Mouse (Mus musculus) forebrain, embryonic 11.5 days (tissue): Measurements from ENCODE around the gene BC053393. TPM values are rescaled to one million over a fixed set of nuclear protein-coding genes. Genes with fewer than 3 reads are reported as not detected.

Experiments
- ATAC-seq: fragments of 200-750 bp; cut with Nextera tagmentation; replicated peaks from 2 replicates; pipeline ENCODE4 v1.8.0; 2017; ENCODE audit warnings: moderate TSS enrichment; ENCODE audit not compliant: low FRiP score
- DNase-seq: peaks from one replicate; pipeline ENCODE4 v3.0.0-alpha.2; 2017; ENCODE audit warnings: low spot score
- H3K27ac ChIP-seq: fragments of 300-500 bp; sonication (generic); 2 replicates; pipeline ENCODE4 v1.5.1; 2014; ENCODE audit warnings: low read depth, low read length
- H3K27me3 ChIP-seq: fragments of 300-500 bp; sonication (generic); 2 replicates; pipeline ENCODE4 v1.6.1; 2014; ENCODE audit warnings: mild to moderate bottlenecking, low read length, mixed read lengths; ENCODE audit not compliant: control insufficient read depth, insufficient read depth
- H3K36me3 ChIP-seq: fragments of 300-500 bp; sonication (generic); 2 replicates; pipeline ENCODE4 v1.6.1; 2014; ENCODE audit warnings: mild to moderate bottlenecking, low read length, moderate library complexity, mixed read lengths; ENCODE audit not compliant: control insufficient read depth, insufficient read depth
- H3K4me1 ChIP-seq: fragments of 300-500 bp; sonication (generic); replicated peaks from 2 replicates; pipeline ENCODE4 v1.6.1; 2014; ENCODE audit warnings: low read length, mixed read lengths; ENCODE audit not compliant: control insufficient read depth, insufficient read depth
- H3K4me2 ChIP-seq: fragments of 300-500 bp; sonication (generic); 2 replicates; pipeline ENCODE4 v1.6.1; 2014; ENCODE audit warnings: low read depth, mild to moderate bottlenecking, low read length, moderate library complexity, mixed read lengths; ENCODE audit not compliant: severe bottlenecking
- H3K4me3 ChIP-seq: fragments of 300-500 bp; sonication (generic); 2 replicates; pipeline ENCODE4 v1.5.1; 2014; ENCODE audit warnings: low read depth, low read length
- H3K9ac ChIP-seq: fragments of 300-500 bp; sonication (generic); 2 replicates; pipeline ENCODE4 v1.6.1; 2014; ENCODE audit warnings: low read length
- H3K9me3 ChIP-seq: fragments of 300-500 bp; sonication (generic); 2 replicates; pipeline ENCODE4 v1.6.1; 2016; ENCODE audit warnings: low read length, mixed read lengths; ENCODE audit not compliant: control insufficient read depth
- WGBS: fragments of 180-500 bp; shearing (Covaris S2); extraction: QIAGEN DNeasy Blood & Tissue Kit; methylation state at CpG from one replicate; pipeline ENCODE4 v1.1.7; 2014; 5-methylcytosine and 5-hydroxymethylcytosine counted together
- polyA plus RNA-seq: library from polyadenylated mRNA; unstranded; fragments of >200 nt; fragmentation: Nextera tagmentation; extraction: Ambion mirVana; gene quantifications from 2 replicates; pipeline ENCODE4 v1.2.1, GENCODE M21; 2014

The BC053393 gene
- polyA plus RNA-seq: not detected in 2 replicates

DNA sequence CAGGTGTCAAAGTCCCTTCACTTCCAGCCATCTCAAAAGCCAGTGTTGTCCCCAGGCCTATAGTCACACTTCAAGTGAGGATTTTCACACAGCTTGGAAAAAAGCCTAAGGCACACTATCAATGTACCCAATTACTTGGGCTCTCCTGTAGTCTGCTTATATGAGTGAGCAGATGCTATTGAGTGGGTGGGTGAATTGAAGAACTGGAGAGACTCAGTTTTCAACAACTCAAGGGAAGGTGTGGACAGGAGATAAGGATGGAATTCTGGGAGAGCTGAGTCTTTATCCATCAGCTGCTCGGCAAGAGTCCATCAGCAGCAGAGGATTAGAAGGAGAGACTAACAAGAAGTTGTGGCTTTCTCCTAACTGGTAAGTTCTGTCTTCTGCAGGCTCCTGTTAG lies at the start of gene BC053393:
TSS of gene BC053393 (plus strand) at position 210 of the 400 bp plus-strand sequence.
- ATAC-seq: no peak
- H3K4me3 ChIP-seq: no peak within 1 kb of the TSS
- no peaks in the 10 kb centered on the region for H3K9me3 ChIP-seq
- no peaks in the 10 kb centered on the region for H3K36me3 ChIP-seq
- H3K27me3 ChIP-seq: no peaks in the 10 kb centered on the region
- H3K4me1 ChIP-seq: no peaks in the 10 kb centered on the region
- DNase-seq: no peak
- H3K4me2 ChIP-seq: no peak within 1 kb of the TSS
- H3K9ac ChIP-seq: no peak within 1 kb of the TSS
- 79% methylated on average over 1 of the region's 1 CpGs for WGBS
- H3K27ac ChIP-seq: no peak within 1 kb of the TSS

DNA sequence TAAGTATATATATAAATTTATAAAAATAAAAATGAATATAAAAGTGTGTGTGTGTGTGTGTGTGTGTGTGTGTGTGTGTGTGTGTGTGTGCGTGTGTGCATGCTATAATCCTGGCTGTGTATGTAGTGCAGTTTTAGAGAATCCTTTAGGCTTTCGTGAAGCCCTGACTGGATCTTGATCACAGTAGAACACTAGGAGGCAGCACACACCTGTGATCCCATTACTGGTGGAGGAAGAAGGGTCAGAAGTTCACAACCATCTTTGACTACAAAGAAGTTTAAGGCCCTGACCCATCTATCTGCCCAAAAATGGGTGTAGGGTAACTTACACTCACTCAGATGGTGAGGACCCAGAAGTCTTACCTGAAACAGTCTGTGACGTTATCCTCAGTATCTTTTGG lies 48.6 kb upstream of the BC053393 start:
- no peak overlapping the region for H3K4me2 ChIP-seq
- no peaks in the 10 kb centered on the region for H3K4me1 ChIP-seq
- DNase-seq (no peak), ATAC-seq (no peak)
- H3K36me3 ChIP-seq: no peaks in the 10 kb centered on the region
- 77% methylated on average over 3 of the region's 3 CpGs for WGBS
- H3K4me3 ChIP-seq: no peak overlapping the region
- H3K27ac ChIP-seq: no peak overlapping the region
- H3K27me3 ChIP-seq: no peaks in the 10 kb centered on the region
- no peak overlapping the region for H3K9ac ChIP-seq
- no peaks in the 10 kb centered on the region for H3K9me3 ChIP-seq

DNA sequence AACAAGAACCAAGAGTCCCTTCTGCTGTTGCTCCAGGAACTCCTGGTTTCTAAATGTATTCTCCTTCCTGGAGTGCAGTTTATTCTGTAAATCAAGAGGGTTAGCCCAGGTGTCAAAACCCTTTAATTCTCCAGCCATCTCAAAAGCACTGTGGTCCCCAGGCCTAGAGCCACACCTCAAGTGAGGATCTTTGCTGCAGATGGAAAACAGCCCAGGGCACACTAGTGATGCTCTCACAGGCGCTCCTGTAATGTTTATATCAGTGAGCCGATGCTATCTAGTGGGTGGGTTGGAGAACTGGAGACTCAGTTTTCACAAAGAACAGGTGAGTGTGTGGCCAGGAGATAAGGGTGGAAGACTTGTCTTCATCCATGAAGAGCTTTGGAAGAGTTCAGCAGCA lies 47.4 kb upstream of the BC053393 start, which contains the start of gene Gm12169:
TSS of gene Gm12169 (plus strand) at position 301 of the 400 bp plus-strand sequence.
- Histone ChIP-seq H3K27me3 (no peaks in the 10 kb centered on the region), H3K27ac (no peak within 1 kb of the TSS), H3K4me3 (no peak within 1 kb of the TSS), H3K9me3 (no peaks in the 10 kb centered on the region), H3K9ac (no peak within 1 kb of the TSS), H3K4me1 (no peaks in the 10 kb centered on the region), H3K36me3 (no peaks in the 10 kb centered on the region), H3K4me2 (no peak within 1 kb of the TSS)
- DNase-seq: no peak
- WGBS: 93% methylated on average over 2 of the region's 2 CpGs
- ATAC-seq: no peak

DNA sequence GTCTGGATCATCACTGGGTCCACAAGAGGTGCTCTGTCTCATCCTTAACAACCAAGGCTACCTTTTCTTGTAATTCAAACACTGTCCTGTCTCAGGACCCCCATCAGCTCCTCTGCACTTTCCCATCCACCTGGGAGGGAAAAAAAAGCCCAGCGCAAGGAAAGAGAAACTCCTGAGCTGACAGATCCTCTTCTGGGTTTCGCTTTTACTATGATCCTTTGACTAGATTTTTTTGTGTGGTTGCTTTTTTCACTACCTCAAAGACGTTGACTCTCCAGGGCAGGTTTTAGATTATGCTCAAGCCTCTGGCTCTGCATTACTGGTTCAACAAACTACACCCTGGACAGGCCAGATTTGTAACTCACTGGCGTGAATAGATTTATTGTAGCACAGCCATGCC lies 41.2 kb upstream of the BC053393 start:
- Histone ChIP-seq H3K27ac (no peak overlapping the region), H3K27me3 (no peaks in the 10 kb centered on the region), H3K9ac (no peak overlapping the region), H3K4me2 (no peak overlapping the region), H3K36me3 (no peaks in the 10 kb centered on the region), H3K4me1 (no peaks in the 10 kb centered on the region), H3K4me3 (no peak overlapping the region), H3K9me3 (no peaks in the 10 kb centered on the region)
- WGBS: 73% methylated on average over 4 of the region's 4 CpGs
- ATAC-seq (no peak), DNase-seq (no peak)

DNA sequence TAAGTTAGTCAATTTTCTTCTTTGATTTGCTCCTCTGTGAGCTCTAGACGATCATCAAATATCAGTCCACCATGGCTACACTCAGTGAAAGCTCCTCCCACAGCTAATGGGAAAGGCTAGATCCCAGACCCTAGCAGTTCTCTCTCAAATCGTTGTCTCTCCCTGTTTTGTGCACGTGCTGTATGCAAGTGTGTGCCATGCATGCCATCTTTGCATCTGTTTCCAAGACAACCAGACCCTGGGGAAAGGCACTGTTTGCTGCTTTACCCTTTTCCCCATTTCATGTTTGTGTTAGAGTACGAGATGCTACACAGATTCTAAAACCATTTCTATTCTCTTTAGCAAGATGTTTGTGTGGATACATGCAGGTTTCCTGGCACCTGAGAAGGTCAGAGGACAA lies 34.4 kb upstream of the BC053393 start:
- Histone ChIP-seq H3K27ac (no peak overlapping the region), H3K4me3 (no peak overlapping the region), H3K4me1 (no peaks in the 10 kb centered on the region), H3K9ac (no peak overlapping the region), H3K4me2 (no peak overlapping the region), H3K27me3 (no peaks in the 10 kb centered on the region), H3K9me3 (no peaks in the 10 kb centered on the region), H3K36me3 (no peaks in the 10 kb centered on the region)
- WGBS: 77% methylated on average over 4 of the region's 4 CpGs
- DNase-seq (no peak), ATAC-seq (no peak)

DNA sequence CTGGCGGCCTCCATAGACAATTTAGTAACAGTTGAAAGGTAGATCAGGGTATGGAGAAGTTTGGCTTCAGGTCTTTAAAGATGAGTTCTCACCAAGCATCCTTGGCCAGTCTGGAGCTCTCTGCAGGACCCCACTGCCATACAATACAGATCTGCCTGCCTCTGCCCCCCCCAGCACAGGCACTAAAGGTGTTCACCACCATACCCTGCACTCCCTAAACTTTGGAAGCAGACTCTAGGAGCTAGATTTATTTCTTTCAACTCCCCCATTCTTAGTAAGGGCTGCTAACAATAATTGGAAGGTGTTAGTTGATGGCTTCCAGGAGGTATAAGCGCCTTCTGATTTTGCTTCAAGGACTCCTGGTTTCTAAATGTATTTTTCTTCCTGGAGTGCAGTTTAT lies 27.8 kb upstream of the BC053393 start:
- Histone ChIP-seq H3K9me3 (no peaks in the 10 kb centered on the region), H3K27ac (no peak overlapping the region), H3K4me2 (no peak overlapping the region), H3K4me1 (no peaks in the 10 kb centered on the region), H3K4me3 (no peak overlapping the region), H3K36me3 (no peaks in the 10 kb centered on the region), H3K9ac (no peak overlapping the region), H3K27me3 (no peaks in the 10 kb centered on the region)
- DNase-seq (no peak), ATAC-seq (no peak)
- WGBS: 87% methylated on average over 2 of the region's 2 CpGs

DNA sequence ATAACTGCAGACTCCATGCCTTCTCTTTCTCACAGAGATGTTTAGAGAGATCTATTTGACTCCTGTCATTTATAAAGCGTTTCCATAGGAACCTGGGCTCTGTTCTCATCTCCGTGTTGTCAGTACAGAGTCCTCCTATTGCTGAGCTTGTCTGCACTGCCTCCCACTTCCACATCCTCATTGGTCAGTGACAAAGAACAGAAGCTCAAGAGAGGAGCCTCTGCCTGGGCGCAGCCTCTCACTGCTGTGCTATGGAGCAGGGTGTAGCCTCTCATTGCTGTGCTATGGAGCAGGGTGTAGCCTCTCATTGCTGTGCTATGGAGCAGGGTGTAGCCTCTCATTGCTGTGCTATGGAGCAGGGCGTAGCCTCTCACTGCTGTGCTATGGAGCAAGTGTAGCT lies 21.6 kb upstream of the BC053393 start:
- no peak for ATAC-seq

DNA sequence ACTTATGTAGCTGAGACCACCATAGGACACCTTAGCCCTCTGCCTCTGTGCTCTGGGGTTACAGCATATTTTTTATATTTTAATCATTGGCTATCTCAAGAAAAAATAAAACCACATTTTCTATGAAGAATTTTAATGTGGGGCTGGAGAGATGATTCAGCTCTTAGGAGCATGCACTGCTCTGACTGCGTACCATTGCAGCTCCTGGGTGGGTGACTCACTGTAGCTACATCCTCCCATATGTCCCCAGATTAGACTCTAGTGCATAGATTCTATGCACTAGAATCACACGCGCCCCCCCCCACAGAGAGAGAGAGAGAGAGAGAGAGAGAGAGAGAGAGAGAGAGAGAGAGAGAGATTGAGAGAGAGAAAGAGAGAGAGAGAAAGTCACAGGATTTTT lies 18.6 kb upstream of the BC053393 start:
- H3K27me3 ChIP-seq: no peaks in the 10 kb centered on the region
- DNase-seq (no peak), ATAC-seq (no peak)
- H3K4me1 ChIP-seq: no peaks in the 10 kb centered on the region
- H3K4me3 ChIP-seq: no peak overlapping the region
- no peak overlapping the region for H3K4me2 ChIP-seq
- 93% methylated on average over 3 of the region's 3 CpGs for WGBS
- H3K36me3 ChIP-seq: no peaks in the 10 kb centered on the region
- H3K9ac ChIP-seq: no peak overlapping the region
- no peaks in the 10 kb centered on the region for H3K9me3 ChIP-seq
- no peak overlapping the region for H3K27ac ChIP-seq

More for the DNA sequence above, 21.6 kb upstream of the BC053393 start:
- 87% methylated on average over 4 of the region's 4 CpGs for WGBS
- Histone ChIP-seq H3K4me1 (no peaks in the 10 kb centered on the region), H3K27ac (no peak overlapping the region), H3K4me3 (no peak overlapping the region), H3K27me3 (no peaks in the 10 kb centered on the region), H3K9ac (no peak overlapping the region), H3K36me3 (no peaks in the 10 kb centered on the region), H3K9me3 (no peaks in the 10 kb centered on the region), H3K4me2 (no peak overlapping the region)
- no peak for DNase-seq

DNA sequence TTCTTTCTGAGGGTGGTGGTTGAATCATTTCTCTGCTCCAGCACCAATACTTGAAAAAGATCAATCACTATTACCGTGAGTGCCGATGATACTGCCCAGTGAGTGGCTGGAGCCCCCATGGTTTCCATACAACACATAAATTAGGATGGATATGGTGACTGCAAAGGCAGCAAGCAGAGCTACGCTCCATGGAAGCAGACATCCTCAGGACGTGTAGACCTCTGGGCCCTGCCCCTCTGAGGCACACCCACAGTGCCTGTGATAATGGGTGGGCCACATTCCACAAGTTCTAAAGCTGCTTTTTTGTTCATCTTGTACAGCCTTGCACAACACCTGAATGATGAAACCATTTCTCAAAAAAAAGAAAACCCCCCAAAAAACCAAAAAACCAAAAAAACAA lies 10.2 kb upstream of the BC053393 start:
- no peaks in the 10 kb centered on the region for H3K4me1 ChIP-seq
- 90% methylated on average over 4 of the region's 4 CpGs for WGBS
- H3K9me3 ChIP-seq: no peaks in the 10 kb centered on the region
- no peaks in the 10 kb centered on the region for H3K36me3 ChIP-seq
- ATAC-seq (no peak), DNase-seq (no peak)
- no peak overlapping the region for H3K27ac ChIP-seq
- H3K4me2 ChIP-seq: no peak overlapping the region
- no peaks in the 10 kb centered on the region for H3K27me3 ChIP-seq
- H3K9ac ChIP-seq: no peak overlapping the region
- H3K4me3 ChIP-seq: no peak overlapping the region
